Mouse (Mus musculus) liver, embryonic 14.5 days (tissue): ENCODE results near the gene Slc35d3.

Experiments used
- CTCF ChIP-seq: IDR thresholded peaks from 2 replicates; pipeline ENCODE4 v1.5.1; 2016; ENCODE audit warnings: antibody characterized with exemption, low read depth, control low read depth
- EP300 ChIP-seq: IDR thresholded peaks from 2 replicates; pipeline ENCODE4 v1.6.1; 2016; ENCODE audit warnings: antibody characterized with exemption, low read depth

DNA sequence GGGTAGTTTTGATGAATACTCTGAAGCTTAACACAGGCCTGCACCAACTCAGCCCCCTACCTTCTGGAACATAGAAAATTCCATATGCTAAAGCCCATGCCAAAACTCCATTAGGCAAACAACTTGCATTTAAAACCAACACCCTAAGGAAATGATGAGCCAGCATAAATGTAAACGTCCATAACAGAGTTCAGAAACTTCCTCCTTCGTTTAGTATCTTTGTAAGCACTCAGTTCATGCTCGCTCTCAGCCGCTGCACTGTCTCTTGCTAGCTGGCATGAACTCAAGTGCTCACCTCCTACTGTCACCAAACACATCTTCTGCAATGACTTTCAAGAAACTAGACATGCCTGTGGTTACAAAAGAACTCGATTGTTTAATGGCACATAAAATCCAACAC lies 24.1 kb upstream of the Slc35d3 start:
- no peak for TF ChIP-seq CTCF
- no peak for TF ChIP-seq EP300
